Mouse (Mus musculus) liver, embryonic 13.5 days (tissue): Measurements from ENCODE around the gene Gm10486. TPM values are rescaled to one million over a fixed set of nuclear protein-coding genes. Genes with fewer than 3 reads are reported as not detected.
"Not testable (repeated sequence)": the region's sequence is repeated elsewhere in the genome, so short reads cannot be mapped to it uniquely, and the experiment has no call there.

Experiments used
- ATAC-seq: fragments of 200-750 bp; cut with Nextera tagmentation; 2 replicates; pipeline ENCODE4 v1.8.0; 2017; ENCODE audit warnings: low read depth, mild to moderate bottlenecking, moderate number of reproducible peaks, moderate library complexity
- DNase-seq: peaks from one replicate; pipeline ENCODE4 v3.0.0; 2022
- H3K27ac ChIP-seq: fragments of 300-500 bp; sonication (generic); 2 replicates; pipeline ENCODE4 v1.5.1; 2015; ENCODE audit warnings: moderate library complexity, mild to moderate bottlenecking, inconsistent platforms
- H3K27me3 ChIP-seq: fragments of 300-500 bp; sonication (generic); 2 replicates; pipeline ENCODE4 v1.6.1; 2015; ENCODE audit warnings: mild to moderate bottlenecking, inconsistent platforms
- H3K36me3 ChIP-seq: fragments of 300-500 bp; sonication (generic); 2 replicates; pipeline ENCODE4 v1.6.1; 2015; ENCODE audit warnings: mild to moderate bottlenecking, inconsistent platforms
- H3K4me1 ChIP-seq: fragments of 300-500 bp; sonication (generic); replicated peaks from 2 replicates; pipeline ENCODE4 v1.6.1; 2015; ENCODE audit warnings: inconsistent platforms
- H3K4me2 ChIP-seq: fragments of 300-500 bp; sonication (generic); 2 replicates; pipeline ENCODE4 v1.6.1; 2015; ENCODE audit warnings: inconsistent platforms, mild to moderate bottlenecking, moderate library complexity
- H3K4me3 ChIP-seq: fragments of 300-500 bp; sonication (generic); replicated peaks from 2 replicates; pipeline ENCODE4 v1.5.1; 2015; ENCODE audit warnings: mild to moderate bottlenecking, inconsistent platforms
- H3K9ac ChIP-seq: fragments of 300-500 bp; sonication (generic); 2 replicates; pipeline ENCODE4 v1.6.1; 2015; ENCODE audit warnings: mild to moderate bottlenecking, inconsistent platforms
- H3K9me3 ChIP-seq: fragments of 300-500 bp; sonication (generic); replicated peaks from 2 replicates; pipeline ENCODE4 v1.6.1; 2016; ENCODE audit warnings: inconsistent platforms
- WGBS: fragments of 180-500 bp; shearing (Covaris S2); methylation state at CpG from one replicate; pipeline ENCODE4 v1.1.7; 2015; ENCODE audit not compliant: insufficient replicate concordance; 5-methylcytosine and 5-hydroxymethylcytosine counted together
- polyA plus RNA-seq: library from polyadenylated mRNA; unstranded; fragments of >200 nt; fragmentation: Nextera tagmentation; extraction: Ambion mirVana; gene quantifications from 2 replicates; pipeline ENCODE4 v1.2.1, GENCODE M21; 2015

Gene Gm10486
- polyA plus RNA-seq = not detected in 2 replicates

DNA sequence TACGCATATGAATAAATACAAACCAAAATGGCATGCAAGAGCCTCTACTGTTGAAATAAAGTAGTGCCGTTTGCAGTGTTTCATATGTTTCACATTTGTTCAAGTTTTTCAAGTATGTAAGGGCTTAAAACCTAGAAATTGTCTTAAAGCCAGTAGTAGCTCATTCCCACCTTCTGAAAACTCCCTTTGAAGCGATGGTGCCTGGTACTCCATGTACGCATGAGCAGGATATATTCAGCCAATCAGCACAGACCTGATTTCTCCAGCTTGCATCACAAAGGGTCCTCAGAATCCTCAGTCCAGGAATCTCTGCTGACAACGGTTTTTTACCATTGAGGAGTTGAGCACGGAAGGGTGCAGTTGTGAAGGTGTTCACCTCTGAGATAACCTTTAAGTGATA, at the start of gene Gm10486:
Gene Gm10486 (plus strand): TSS at position 301 of the 400 bp plus-strand sequence.
- H3K36me3 ChIP-seq, H3K27me3 ChIP-seq, H3K9ac ChIP-seq, H3K4me2 ChIP-seq, H3K4me3 ChIP-seq, DNase-seq, ATAC-seq, H3K27ac ChIP-seq, H3K4me1 ChIP-seq, H3K9me3 ChIP-seq: not testable (repeated sequence)
- WGBS = no CpG with 5 or more reads among the region's 6 CpGs
